Mouse (Mus musculus) kidney, adult 2 months (tissue): ENCODE data around the gene Megf8.

Experiments used
- CTCF ChIP-seq: fragments of 200-500 bp; conservative IDR thresholded peaks from 2 replicates; pipeline ENCODE4 v1.5.1; 2011; ENCODE audit warnings: low read depth, mild to moderate bottlenecking, control low read depth, low read length, moderate library complexity, mixed read lengths; ENCODE audit not compliant: insufficient read depth, insufficient read length
- POLR2A ChIP-seq: fragments of 200-500 bp; IDR thresholded peaks from one replicate; pipeline ENCODE4 v1.6.1; 2011; ENCODE audit warnings: low read depth, low read length, control low read depth

DNA sequence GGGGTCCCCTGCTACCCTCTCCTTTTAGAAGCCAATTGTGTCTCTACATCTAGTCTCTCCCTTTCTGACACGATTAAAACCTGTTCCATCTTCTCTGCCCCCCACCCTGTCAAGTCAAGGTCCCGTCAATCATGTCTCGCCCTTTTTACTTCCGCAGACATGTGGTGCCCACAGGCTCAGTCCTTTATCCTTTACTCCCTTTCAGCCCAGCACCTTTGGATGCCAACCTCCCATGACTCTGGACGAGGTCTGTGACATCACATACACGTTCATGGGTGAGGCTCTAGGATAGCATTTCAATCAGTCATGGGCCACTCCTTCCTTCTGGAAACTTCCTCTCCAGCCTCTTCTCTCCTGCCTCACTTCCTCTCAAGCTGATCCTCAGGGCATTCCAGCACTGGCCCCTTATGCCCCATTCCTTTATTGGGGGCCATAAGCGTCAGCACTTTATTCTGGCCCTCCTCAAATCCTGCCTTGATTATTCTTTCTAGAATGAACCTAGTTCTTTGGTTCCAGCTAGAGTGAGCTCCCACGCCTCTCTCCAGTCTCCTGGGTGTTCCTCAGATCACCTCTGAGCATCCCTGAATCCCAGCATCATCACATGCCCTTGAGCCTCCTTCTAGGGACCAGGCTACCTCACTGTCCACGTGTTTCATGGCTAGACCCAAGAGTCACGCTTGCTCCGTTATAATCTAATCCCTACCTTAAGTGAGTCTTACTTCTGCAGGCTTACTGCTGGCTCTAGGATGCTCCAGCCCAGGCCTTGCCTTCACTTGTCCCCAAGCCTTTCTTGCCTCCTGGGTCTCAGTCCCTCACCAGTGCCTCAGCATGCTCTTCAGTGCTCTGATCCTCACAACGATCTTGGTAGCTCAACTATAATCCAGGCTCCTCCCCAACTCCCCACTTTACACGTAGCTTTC is 61.5 kb downstream of the Megf8 start:
- TF ChIP-seq CTCF (no peak), POLR2A (no peak)
